In the genomic region with DNA sequence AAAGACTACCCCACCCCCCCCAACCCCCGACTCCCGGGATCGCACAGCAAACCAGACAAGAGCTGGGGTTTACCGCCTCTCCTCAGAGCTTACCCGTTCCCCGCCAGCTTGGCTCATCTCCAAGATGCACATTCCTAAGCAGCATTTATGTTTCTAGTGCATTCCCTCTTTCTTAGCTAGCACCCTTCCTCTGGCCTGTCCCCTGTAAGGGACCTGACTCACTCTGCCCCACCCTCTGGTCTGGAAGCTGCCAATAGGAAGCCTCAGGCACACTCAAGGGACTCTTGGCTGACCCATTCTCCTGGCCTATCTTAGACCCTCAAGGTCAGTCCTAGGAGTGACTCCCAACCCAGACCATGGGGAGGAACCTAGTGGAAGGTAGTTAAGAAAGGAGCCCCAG, we compare ENCODE assay signal across 9 mouse cellular contexts. TPM values are rescaled to one million over a fixed set of nuclear protein-coding genes. Genes with fewer than 3 reads are reported as not detected.
DNase-seq lines count a peak whose midpoint lies in the region; ATAC-seq and TF ChIP-seq lines count a peak whose summit lies in the region.
"Had no signal": no experiment of that assay in that cellular context is flagged by ENCODE, and none has a peak within 500 bp of the region (broad histone marks: within the 10 kb centered on the region; RNA-seq: fewer than 3 reads in every experiment).

No protein-coding gene starts in this region.

- TF ChIP-seq CTCF in lung, postnatal 0 days (IDR thresholded peaks at IDR 0.05), result no peak

- no peak overlapping the region for H3K9ac ChIP-seq in hindbrain, embryonic 13.5 days
- no peak overlapping the region for H3K9ac ChIP-seq in hindbrain, embryonic 16.5 days (ENCODE audit: low read depth, low read length)
- H3K9ac ChIP-seq in forebrain, embryonic 16.5 days (replicated peaks; ENCODE audit: low read depth, low read length), result no peak overlapping the region
- no peak overlapping the region for H3K9ac ChIP-seq in lung, postnatal 0 days (replicated peaks; ENCODE audit: low read depth)

- ATAC-seq in hindbrain, embryonic 13.5 days (ENCODE audit: low FRiP score), result no peak
- ATAC-seq in hindbrain, embryonic 16.5 days, result no peak
- no peak for ATAC-seq in forebrain, embryonic 16.5 days
- peak; percentile 86 for ATAC-seq in lung, postnatal 0 days
- no peak for ATAC-seq in monocyte, adult 5-6 weeks (replicated peaks; ENCODE audit: insufficient number of reproducible peaks, low FRiP score, low TSS enrichment, poor library complexity, severe bottlenecking)

- H3K4me2 ChIP-seq in hindbrain, embryonic 13.5 days, result peak overlapping the region; percentile 93
- H3K4me2 ChIP-seq in hindbrain, embryonic 16.5 days (ENCODE audit: low read length), result no peak overlapping the region
- peak overlapping the region; percentile 75; the same call in 1 of the 2 replicates for H3K4me2 ChIP-seq in forebrain, embryonic 16.5 days (ENCODE audit: low read length)
- peak overlapping the region; percentile 94 for H3K4me2 ChIP-seq in lung, postnatal 0 days (replicated peaks; ENCODE audit: low read depth, low read length)

- no peaks in the 10 kb centered on the region for H3K9me3 ChIP-seq in hindbrain, embryonic 13.5 days
- H3K9me3 ChIP-seq in hindbrain, embryonic 16.5 days (ENCODE audit: control insufficient read depth, low read length), result no peaks in the 10 kb centered on the region
- no peaks in the 10 kb centered on the region for H3K9me3 ChIP-seq in forebrain, embryonic 16.5 days (ENCODE audit: control insufficient read depth, low read length)
- H3K9me3 ChIP-seq in lung, postnatal 0 days (ENCODE audit: low read length), result no peaks in the 10 kb centered on the region

- 20% methylated on average over 6 of the region's 6 CpGs for WGBS in hindbrain, embryonic 13.5 days
- 37% methylated on average over 6 of the region's 6 CpGs for WGBS in hindbrain, embryonic 16.5 days
- 11% methylated on average over 6 of the region's 6 CpGs for WGBS in forebrain, embryonic 16.5 days
- WGBS in lung, postnatal 0 days, result 10% methylated on average over 6 of the region's 6 CpGs

- DNase-seq in NIH3T3 (ENCODE audit: low read depth), result peak; percentile 86
- peak; percentile 88 for DNase-seq in lung, postnatal 0 days (ENCODE audit: low spot score)
- no peak for DNase-seq in ovary, postnatal 14 days (ENCODE audit: low spot score)
- DNase-seq in left cerebral cortex, postnatal 36 days (ENCODE audit: low spot score in 2 of 2), result no peak

- no peak overlapping the region for H3K27ac ChIP-seq in hindbrain, embryonic 13.5 days
- no peak overlapping the region for H3K27ac ChIP-seq in hindbrain, embryonic 16.5 days (ENCODE audit: low read depth, low read length)
- no peak overlapping the region for H3K27ac ChIP-seq in forebrain, embryonic 16.5 days (ENCODE audit: low read length)
- peak overlapping the region; percentile 62; the same call in 1 of the 2 replicates for H3K27ac ChIP-seq in lung, postnatal 0 days (ENCODE audit: low read length)
- H3K27ac ChIP-seq: macrophage had no signal

- H3K4me1 ChIP-seq in hindbrain, embryonic 13.5 days (replicated peaks), result peaks cover 36% of the 10 kb centered on the region
- peaks cover 18% of the 10 kb centered on the region for H3K4me1 ChIP-seq in hindbrain, embryonic 16.5 days (ENCODE audit: control insufficient read depth, insufficient read depth, low read depth, low read length)
- H3K4me1 ChIP-seq in forebrain, embryonic 16.5 days (replicated peaks; ENCODE audit: control insufficient read depth, insufficient read depth, low read length), result peaks cover 31% of the 10 kb centered on the region
- peaks cover 12% of the 10 kb centered on the region; the same call in 1 of the 2 replicates for H3K4me1 ChIP-seq in lung, postnatal 0 days (ENCODE audit: insufficient read depth, low read depth, low read length)

- H3K4me3 ChIP-seq in hindbrain, embryonic 13.5 days, result peak overlapping the region; percentile 51
- H3K4me3 ChIP-seq in hindbrain, embryonic 16.5 days (ENCODE audit: low read length), result no peak overlapping the region
- H3K4me3 ChIP-seq in forebrain, embryonic 16.5 days (replicated peaks; ENCODE audit: low read length), result no peak overlapping the region
- H3K4me3 ChIP-seq in lung, postnatal 0 days (ENCODE audit: low read depth, low read length), result no peak overlapping the region

- intact Hi-C loops in left cerebral cortex, postnatal 36 days (cut with DNase I), result no loop called here

- TF ChIP-seq EP300 in lung, postnatal 0 days (IDR thresholded peaks at IDR 0.05), result peak; percentile 73

- H3K27me3 ChIP-seq in hindbrain, embryonic 13.5 days, result peaks cover 41% of the 10 kb centered on the region
- H3K27me3 ChIP-seq in hindbrain, embryonic 16.5 days (replicated peaks; ENCODE audit: control insufficient read depth, insufficient read depth, low read length), result no peaks in the 10 kb centered on the region
- peaks cover 5% of the 10 kb centered on the region for H3K27me3 ChIP-seq in forebrain, embryonic 16.5 days (replicated peaks; ENCODE audit: control insufficient read depth, insufficient read depth, low read length)
- 0 out of 2 replicates have a peak, but pooled peaks cover 5% of the 10 kb centered on the region for H3K27me3 ChIP-seq in lung, postnatal 0 days (replicated peaks; ENCODE audit: insufficient read depth, low read length)

- peaks cover 24% of the 10 kb centered on the region for H3K36me3 ChIP-seq in hindbrain, embryonic 13.5 days
- no peaks in the 10 kb centered on the region for H3K36me3 ChIP-seq in hindbrain, embryonic 16.5 days (ENCODE audit: control insufficient read depth, insufficient read depth, low read length)
- H3K36me3 ChIP-seq in forebrain, embryonic 16.5 days (ENCODE audit: control insufficient read depth, insufficient read depth), result no peaks in the 10 kb centered on the region
- H3K36me3 ChIP-seq in lung, postnatal 0 days (ENCODE audit: insufficient read depth, low read length), result 0 out of 2 replicates have a peak, but pooled peaks cover 5% of the 10 kb centered on the region

RNA-seq across cellular contexts. Expression of gene Chchd10, which starts 2.6 kb away (rescaled TPM):
- 37.0 and 37.8 TPM in 2 replicates for polyA plus RNA-seq in hindbrain, embryonic 13.5 days (2015; fragmentation: Nextera tagmentation; extraction: Ambion mirVana)
- 167 and 218 TPM in 2 replicates for polyA plus RNA-seq in hindbrain, embryonic 16.5 days (2015; fragmentation: Nextera tagmentation; extraction: Ambion mirVana)
- polyA plus RNA-seq in forebrain, embryonic 16.5 days (2015; fragmentation: Nextera tagmentation; extraction: Ambion mirVana), result 21.8 and 30.7 TPM in 2 replicates
- polyA plus RNA-seq in lung, postnatal 0 days (2015; fragmentation: Nextera tagmentation; extraction: Ambion mirVana), result 299 and 347 TPM in 2 replicates
- 1.4 to 5.9 TPM (median 5.8 TPM) in 3 replicates for total RNA-seq in monocyte, adult 5-6 weeks (2017)
- 100 to 1,000 TPM; 373 to 446 TPM for total RNA-seq in left cerebral cortex, postnatal 36 days (2021)

RNA-seq across cellular contexts. Expression of gene Mmp11, which starts 6.0 kb away (rescaled TPM):
- 26.8 and 34.9 TPM in 2 replicates for polyA plus RNA-seq in hindbrain, embryonic 13.5 days (2015; fragmentation: Nextera tagmentation; extraction: Ambion mirVana)
- 13.6 and 16.6 TPM in 2 replicates for polyA plus RNA-seq in hindbrain, embryonic 16.5 days (2015; fragmentation: Nextera tagmentation; extraction: Ambion mirVana)
- 22.2 and 24.3 TPM in 2 replicates for polyA plus RNA-seq in forebrain, embryonic 16.5 days (2015; fragmentation: Nextera tagmentation; extraction: Ambion mirVana)
- 118 and 127 TPM in 2 replicates for polyA plus RNA-seq in lung, postnatal 0 days (2015; fragmentation: Nextera tagmentation; extraction: Ambion mirVana)
- total RNA-seq in monocyte, adult 5-6 weeks (2017), result 1.1 TPM in 1 of 3 replicates, not detected in the others
- 1 to 10 TPM in 1 of 2 experiments, under 1 TPM in 1; 0.79 to 1.7 TPM for total RNA-seq in left cerebral cortex, postnatal 36 days (2021)

RNA-seq across cellular contexts. Expression of gene Smarcb1, which starts 8.9 kb away (rescaled TPM):
- polyA plus RNA-seq in hindbrain, embryonic 13.5 days (2015; fragmentation: Nextera tagmentation; extraction: Ambion mirVana), result 302 and 313 TPM in 2 replicates
- polyA plus RNA-seq in hindbrain, embryonic 16.5 days (2015; fragmentation: Nextera tagmentation; extraction: Ambion mirVana), result 252 TPM in 2 replicates
- polyA plus RNA-seq in forebrain, embryonic 16.5 days (2015; fragmentation: Nextera tagmentation; extraction: Ambion mirVana), result 325 and 342 TPM in 2 replicates
- 109 TPM in 2 replicates for polyA plus RNA-seq in lung, postnatal 0 days (2015; fragmentation: Nextera tagmentation; extraction: Ambion mirVana)
- total RNA-seq in monocyte, adult 5-6 weeks (2017), result 16.2 to 31.0 TPM (median 19.4 TPM) in 3 replicates
- total RNA-seq in left cerebral cortex, postnatal 36 days (2021), result 10 to 100 TPM; 80.0 to 82.4 TPM

RNA-seq across cellular contexts. Expression of gene Gm867, which starts 10.2 kb away (rescaled TPM):
- polyA plus RNA-seq in hindbrain, embryonic 13.5 days (2015; fragmentation: Nextera tagmentation; extraction: Ambion mirVana), result 1.7 and 2.3 TPM in 2 replicates
- polyA plus RNA-seq in hindbrain, embryonic 16.5 days (2015; fragmentation: Nextera tagmentation; extraction: Ambion mirVana), result 0.74 and 1.5 TPM in 2 replicates
- polyA plus RNA-seq in forebrain, embryonic 16.5 days (2015; fragmentation: Nextera tagmentation; extraction: Ambion mirVana), result 0.20 TPM in 1 of 2 replicates, not detected in the other
- polyA plus RNA-seq in lung, postnatal 0 days (2015; fragmentation: Nextera tagmentation; extraction: Ambion mirVana), result 5.5 and 6.0 TPM in 2 replicates
- 2.2 TPM in 1 of 3 replicates, not detected in the others for total RNA-seq in monocyte, adult 5-6 weeks (2017)
- total RNA-seq in left cerebral cortex, postnatal 36 days (2021), result under 1 TPM in 1 of 2 experiments, not detected in 1; 0.35 TPM
- polyA plus RNA-seq: macrophage had no signal

RNA-seq across cellular contexts. Expression of gene Vpreb3, which starts 12.6 kb away (rescaled TPM):
- 0.57 and 1.2 TPM in 2 replicates for polyA plus RNA-seq in hindbrain, embryonic 13.5 days (2015; fragmentation: Nextera tagmentation; extraction: Ambion mirVana)
- polyA plus RNA-seq in hindbrain, embryonic 16.5 days (2015; fragmentation: Nextera tagmentation; extraction: Ambion mirVana), result 0.35 and 0.64 TPM in 2 replicates
- polyA plus RNA-seq in forebrain, embryonic 16.5 days (2015; fragmentation: Nextera tagmentation; extraction: Ambion mirVana), result 0.48 TPM in 1 of 2 replicates, not detected in the other
- polyA plus RNA-seq in lung, postnatal 0 days (2015; fragmentation: Nextera tagmentation; extraction: Ambion mirVana), result 8.8 and 10.1 TPM in 2 replicates
- total RNA-seq in monocyte, adult 5-6 weeks (2017), result 0.87 to 5.0 TPM (median 1.2 TPM) in 3 replicates
- not detected for total RNA-seq in left cerebral cortex, postnatal 36 days (2021)
- polyA plus RNA-seq: macrophage had no signal

Comparison
In these comparisons a context has a peak if more than half of its experiments do, and no peak if none do; other contexts are left out.
1. DNase-seq: peak in NIH3T3 (single experiment) and lung, postnatal 0 days (single experiment); none in ovary, postnatal 14 days (single experiment) and left cerebral cortex, postnatal 36 days (0 of 2).